Mouse (Mus musculus): ENCODE results near the gene Ppan. TPM values are rescaled to one million over a fixed set of nuclear protein-coding genes. Genes with fewer than 3 reads are reported as not detected.

Gene Ppan
- polyA plus RNA-seq, 1 experiment from 2014 or later, result 64.1 TPM

DNA sequence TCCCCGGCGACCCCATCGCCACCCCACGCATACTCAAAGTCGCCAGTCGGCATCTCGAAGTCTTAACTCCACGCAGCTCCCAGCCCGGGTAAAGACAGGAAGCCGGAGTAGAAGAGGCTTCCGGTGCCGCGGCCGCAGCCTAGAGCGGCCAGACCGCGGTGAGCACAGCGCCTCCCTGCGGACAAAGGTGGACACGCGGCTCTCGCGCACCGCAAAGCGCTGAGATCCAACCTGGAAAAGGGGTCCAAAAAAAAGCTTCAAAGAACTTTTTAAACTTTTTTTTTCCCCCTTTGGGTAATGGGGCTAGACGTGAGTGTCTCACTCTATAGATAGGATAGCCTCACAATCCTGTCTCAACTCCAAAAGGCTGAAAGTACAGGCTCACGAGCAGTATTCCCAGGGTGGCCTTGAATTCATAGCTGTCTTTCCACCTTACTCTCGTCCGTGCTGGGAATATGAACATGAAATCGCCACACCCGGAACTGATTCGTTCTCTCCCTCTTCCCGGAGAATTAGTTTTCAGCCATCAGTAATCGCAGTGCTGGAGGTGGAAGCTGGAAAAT is 10.6 kb downstream of the Ppan start, which contains the start of gene Eif3g:
Eif3g (minus strand) TSS at position 113 of the 563 bp plus-strand sequence.
- Histone ChIP-seq H3K4me2 (ENCODE audit: low read depth, low read length) (peak within 1 kb of the TSS; percentile 99), H3K36me3 (ENCODE audit: control insufficient read depth, insufficient read depth, low read length) (peaks cover 27% of the 10 kb centered on the region), H3K27ac (ENCODE audit: low read length) (peak within 1 kb of the TSS; percentile 65), H3K9me3 (ENCODE audit: control insufficient read depth, low read length) (no peaks in the 10 kb centered on the region), H3K4me3 (ENCODE audit: low read length) (peak within 1 kb of the TSS; percentile 94), H3K9ac (ENCODE audit: low read length) (peak within 1 kb of the TSS; percentile 99), H3K4me1 (replicated peaks; ENCODE audit: control insufficient read depth, insufficient read depth, low read length) (peaks cover 16% of the 10 kb centered on the region), H3K27me3 (ENCODE audit: control insufficient read depth, insufficient read depth, low read depth, low read length) (no peaks in the 10 kb centered on the region)
- WGBS, result 3% methylated on average over 34 of the region's 34 CpGs
- ATAC-seq (ENCODE audit: low read depth), result peak; percentile 89

GRCm38 (mm10) chr9:20901466-20902173 is 13.6 kb downstream of the Ppan start:
- 0 out of 2 replicates have a peak, but pooled peaks have one; percentile 12 for ATAC-seq (ENCODE audit: low read depth)
- H3K27ac ChIP-seq (ENCODE audit: low read length), result no peak overlapping the region
- H3K9ac ChIP-seq (ENCODE audit: low read length), result peak overlapping the region; percentile 40; the same call in 1 of the 2 replicates

GRCm38 (mm10) chr9:20902174-20902491 is 14.2 kb downstream of the Ppan start:
- H3K4me2 ChIP-seq (ENCODE audit: low read depth, low read length), result no peak overlapping the region
- WGBS, result 11% methylated on average over 6 of the region's 6 CpGs

More at GRCm38 (mm10) chr9:20901466-20902173, 13.6 kb downstream of the Ppan start:
- no peak overlapping the region for H3K4me2 ChIP-seq (ENCODE audit: low read depth, low read length)
- WGBS, result 11% methylated on average over 13 of the region's 13 CpGs
- no peaks in the 10 kb centered on the region for H3K27me3 ChIP-seq (ENCODE audit: control insufficient read depth, insufficient read depth, low read depth, low read length)
- no peak overlapping the region for H3K4me3 ChIP-seq (ENCODE audit: low read length)
- H3K4me1 ChIP-seq (replicated peaks; ENCODE audit: control insufficient read depth, insufficient read depth, low read length), result peaks cover 16% of the 10 kb centered on the region
- H3K36me3 ChIP-seq (ENCODE audit: control insufficient read depth, insufficient read depth, low read length), result peaks cover 12% of the 10 kb centered on the region
- no peaks in the 10 kb centered on the region for H3K9me3 ChIP-seq (ENCODE audit: control insufficient read depth, low read length)

DNA sequence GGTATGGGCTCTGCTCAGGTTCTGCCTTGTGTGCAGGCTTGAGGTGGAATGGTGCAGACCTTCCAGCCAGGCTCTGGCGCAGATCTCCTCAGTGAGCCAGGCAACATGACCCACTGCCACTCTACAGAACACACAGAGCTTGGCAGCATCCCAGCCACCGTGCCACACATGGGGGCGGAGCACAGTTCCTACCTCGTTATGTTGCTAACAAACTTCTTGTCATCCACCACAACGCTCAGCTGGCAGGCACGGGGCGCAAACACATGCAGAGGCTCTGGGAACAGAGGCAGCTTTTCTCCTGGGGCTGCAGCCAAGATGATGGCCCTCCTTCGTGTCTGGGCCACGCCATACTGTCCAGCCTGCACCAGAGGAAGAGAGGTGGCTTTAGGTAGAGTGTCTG is 22.0 kb downstream of the Ppan start:
- Histone ChIP-seq H3K27me3 (ENCODE audit: control insufficient read depth, insufficient read depth, low read depth, low read length) (no peaks in the 10 kb centered on the region), H3K4me2 (ENCODE audit: low read depth, low read length) (no peak overlapping the region), H3K9me3 (ENCODE audit: control insufficient read depth, low read length) (no peaks in the 10 kb centered on the region), H3K9ac (ENCODE audit: low read length) (no peak overlapping the region), H3K36me3 (ENCODE audit: control insufficient read depth, insufficient read depth, low read length) (peaks cover 82% of the 10 kb centered on the region), H3K4me3 (ENCODE audit: low read length) (no peak overlapping the region), H3K27ac (ENCODE audit: low read length) (no peak overlapping the region), H3K4me1 (replicated peaks; ENCODE audit: control insufficient read depth, insufficient read depth, low read length) (no peaks in the 10 kb centered on the region)
- ATAC-seq (ENCODE audit: low read depth), result no peak
- 87% methylated on average over 9 of the region's 9 CpGs for WGBS

More at GRCm38 (mm10) chr9:20902174-20902491, 14.2 kb downstream of the Ppan start:
- Histone ChIP-seq H3K4me3 (ENCODE audit: low read length) (no peak overlapping the region), H3K9ac (ENCODE audit: low read length) (peak overlapping the region; percentile 40; the same call in 1 of the 2 replicates), H3K9me3 (ENCODE audit: control insufficient read depth, low read length) (no peaks in the 10 kb centered on the region), H3K27ac (ENCODE audit: low read length) (no peak overlapping the region; the same call in 1 of the 2 replicates), H3K36me3 (ENCODE audit: control insufficient read depth, insufficient read depth, low read length) (peaks cover 16% of the 10 kb centered on the region), H3K4me1 (replicated peaks; ENCODE audit: control insufficient read depth, insufficient read depth, low read length) (peaks cover 11% of the 10 kb centered on the region), H3K27me3 (ENCODE audit: control insufficient read depth, insufficient read depth, low read depth, low read length) (no peaks in the 10 kb centered on the region)
- ATAC-seq (ENCODE audit: low read depth), result peak; percentile 34; the same call in 1 of the 2 replicates

DNA sequence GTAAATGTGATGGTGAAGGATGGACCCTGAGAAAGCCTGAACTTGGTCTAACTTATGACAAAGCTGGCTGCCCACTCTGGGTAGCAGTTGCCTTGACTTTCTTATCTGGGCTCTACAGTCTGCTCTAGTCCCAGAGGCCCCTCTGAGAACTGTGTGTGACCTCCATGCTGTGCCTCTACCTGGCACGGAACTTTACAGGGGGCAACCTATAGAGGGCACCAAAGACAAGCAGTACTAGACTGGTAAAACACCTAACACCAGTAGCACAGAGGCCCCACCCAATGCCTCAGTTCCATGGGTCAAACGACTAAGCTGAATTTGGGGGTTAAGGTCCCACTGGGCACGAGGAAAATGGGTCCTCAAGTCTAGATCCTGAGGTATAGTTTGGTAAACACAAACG is 28.2 kb downstream of the Ppan start:
- 73% methylated on average over 4 of the region's 4 CpGs for WGBS
- Histone ChIP-seq H3K9me3 (ENCODE audit: control insufficient read depth, low read length) (no peaks in the 10 kb centered on the region), H3K9ac (ENCODE audit: low read length) (no peak overlapping the region)

DNA sequence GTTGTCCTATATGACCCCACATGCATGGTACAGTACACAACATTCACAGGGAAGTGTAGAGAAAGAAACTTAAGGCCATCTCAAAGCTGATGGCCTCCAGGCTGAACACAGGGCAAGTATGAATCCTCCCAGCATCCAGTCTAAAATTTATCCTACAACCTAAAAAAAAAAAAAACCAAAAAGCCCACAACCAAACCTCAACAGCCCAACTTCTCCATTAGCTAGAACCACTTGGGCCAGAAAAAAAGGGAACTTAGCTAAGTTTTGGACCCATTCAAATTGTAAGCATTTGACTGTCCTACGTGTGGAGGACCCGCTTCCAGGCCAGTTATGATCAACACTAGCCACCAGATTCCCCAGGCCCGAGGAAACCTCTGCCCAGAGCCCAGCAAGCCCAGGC is 35.3 kb downstream of the Ppan start:
- no peaks in the 10 kb centered on the region for H3K9me3 ChIP-seq (ENCODE audit: control insufficient read depth, low read length)
- H3K4me2 ChIP-seq (ENCODE audit: low read depth, low read length), result no peak overlapping the region
- no peaks in the 10 kb centered on the region for H3K27me3 ChIP-seq (ENCODE audit: control insufficient read depth, insufficient read depth, low read depth, low read length)
- no peaks in the 10 kb centered on the region for H3K4me1 ChIP-seq (replicated peaks; ENCODE audit: control insufficient read depth, insufficient read depth, low read length)
- no peak overlapping the region for H3K9ac ChIP-seq (ENCODE audit: low read length)
- H3K36me3 ChIP-seq (ENCODE audit: control insufficient read depth, insufficient read depth, low read length), result peaks cover 81% of the 10 kb centered on the region
- WGBS, result 92% methylated on average over 3 of the region's 3 CpGs
- ATAC-seq (ENCODE audit: low read depth), result no peak
- H3K4me3 ChIP-seq (ENCODE audit: low read length), result no peak overlapping the region
- H3K27ac ChIP-seq (ENCODE audit: low read length), result no peak overlapping the region

More for the DNA sequence above, 28.2 kb downstream of the Ppan start:
- Histone ChIP-seq H3K4me3 (ENCODE audit: low read length) (no peak overlapping the region), H3K27ac (ENCODE audit: low read length) (no peak overlapping the region), H3K4me1 (replicated peaks; ENCODE audit: control insufficient read depth, insufficient read depth, low read length) (no peaks in the 10 kb centered on the region), H3K27me3 (ENCODE audit: control insufficient read depth, insufficient read depth, low read depth, low read length) (no peaks in the 10 kb centered on the region), H3K4me2 (ENCODE audit: low read depth, low read length) (no peak overlapping the region), H3K36me3 (ENCODE audit: control insufficient read depth, insufficient read depth, low read length) (peaks cover 88% of the 10 kb centered on the region)
- ATAC-seq (ENCODE audit: low read depth), result no peak

Small RNA genes within 50 kb of the gene (microRNA-seq; reads per million reads assigned to microRNA genes)
- not detected for gene Mir7081

Other genes with a start within 250 kb of the Ppan start
- 422 and 439 TPM in 2 replicates for gene Ubl5, start 245.3 kb upstream of the Ppan start, polyA plus RNA-seq (2015; fragmentation: Nextera tagmentation; extraction: Ambion mirVana)
- 20.9 and 24.5 TPM in 2 replicates for gene Fbxl12, start 243.4 kb upstream of the Ppan start, polyA plus RNA-seq (2015; fragmentation: Nextera tagmentation; extraction: Ambion mirVana)
- gene Pin1, start 236.1 kb upstream of the Ppan start, polyA plus RNA-seq (2015; fragmentation: Nextera tagmentation; extraction: Ambion mirVana), result 47.4 and 50.3 TPM in 2 replicates
- 2.9 and 3.7 TPM in 2 replicates for gene Olfm2, start 141.8 kb upstream of the Ppan start, polyA plus RNA-seq (2015; fragmentation: Nextera tagmentation; extraction: Ambion mirVana)
- gene Col5a3, start 73.1 kb upstream of the Ppan start, polyA plus RNA-seq (2015; fragmentation: Nextera tagmentation; extraction: Ambion mirVana), result 1.2 and 1.8 TPM in 2 replicates
- gene Rdh8, start 69.7 kb upstream of the Ppan start, polyA plus RNA-seq (2015; fragmentation: Nextera tagmentation; extraction: Ambion mirVana), result not detected in 2 replicates
- gene A230050P20Rik, start 19.5 kb upstream of the Ppan start, polyA plus RNA-seq (2015; fragmentation: Nextera tagmentation; extraction: Ambion mirVana), result 18.8 and 22.4 TPM in 2 replicates
- gene Angptl6, start 8.4 kb upstream of the Ppan start, polyA plus RNA-seq (2015; fragmentation: Nextera tagmentation; extraction: Ambion mirVana), result 2.7 and 3.1 TPM in 2 replicates
- gene Eif3g, start 10.4 kb downstream of the Ppan start, polyA plus RNA-seq (2015; fragmentation: Nextera tagmentation; extraction: Ambion mirVana), result 255 and 258 TPM in 2 replicates
- 92.5 and 97.1 TPM in 2 replicates for gene Dnmt1, start 71.7 kb downstream of the Ppan start, polyA plus RNA-seq (2015; fragmentation: Nextera tagmentation; extraction: Ambion mirVana)
- gene S1pr2, start 88.6 kb downstream of the Ppan start, polyA plus RNA-seq (2015; fragmentation: Nextera tagmentation; extraction: Ambion mirVana), result 63.5 and 67.2 TPM in 2 replicates
- gene Mrpl4, start 114.6 kb downstream of the Ppan start, polyA plus RNA-seq (2015; fragmentation: Nextera tagmentation; extraction: Ambion mirVana), result 156 TPM in 2 replicates
- 76.2 and 93.0 TPM in 2 replicates for gene Icam1, start 127.8 kb downstream of the Ppan start, polyA plus RNA-seq (2015; fragmentation: Nextera tagmentation; extraction: Ambion mirVana)
- gene Icam4, start 141.2 kb downstream of the Ppan start, polyA plus RNA-seq (2015; fragmentation: Nextera tagmentation; extraction: Ambion mirVana), result 2.2 and 4.2 TPM in 2 replicates
- 0.24 and 0.33 TPM in 2 replicates for gene Icam5, start 143.9 kb downstream of the Ppan start, polyA plus RNA-seq (2015; fragmentation: Nextera tagmentation; extraction: Ambion mirVana)
- 1.1 and 1.2 TPM in 2 replicates for gene Zglp1, start 178.9 kb downstream of the Ppan start, polyA plus RNA-seq (2015; fragmentation: Nextera tagmentation; extraction: Ambion mirVana)
- 0.09 and 0.49 TPM in 2 replicates for gene Gm49373, start 184.9 kb downstream of the Ppan start, polyA plus RNA-seq (2015; fragmentation: Nextera tagmentation; extraction: Ambion mirVana)
- 44.1 and 46.5 TPM in 2 replicates for gene Fdx1l, start 185.4 kb downstream of the Ppan start, polyA plus RNA-seq (2015; fragmentation: Nextera tagmentation; extraction: Ambion mirVana)
- 1.2 and 3.3 TPM in 2 replicates for gene Gm38431, start 203.8 kb downstream of the Ppan start, polyA plus RNA-seq (2015; fragmentation: Nextera tagmentation; extraction: Ambion mirVana)
- gene Raver1, start 203.8 kb downstream of the Ppan start, polyA plus RNA-seq (2015; fragmentation: Nextera tagmentation; extraction: Ambion mirVana), result 56.8 and 69.1 TPM in 2 replicates
- gene Tyk2, start 243.1 kb downstream of the Ppan start, polyA plus RNA-seq (2015; fragmentation: Nextera tagmentation; extraction: Ambion mirVana), result 16.9 and 18.1 TPM in 2 replicates

Data from lung, embryonic 16.5 days (tissue).